Mouse (Mus musculus) hindbrain, embryonic 14.5 days (tissue): ENCODE measurements at regions not wholly inside any gene's neighbourhood (a gene's known extent, or its start where the extent isn't known, plus 50 kb on each side); places are given as distances from the start of the nearest gene placed in this dataset.
A peak's percentile ranks its signal among the peaks of the same experiment; 100 is the strongest.

ENCODE experiments used
- ATAC-seq: fragments of 200-750 bp; cut with Nextera tagmentation; 2 replicates; pipeline ENCODE4 v1.8.0; 2017; ENCODE audit warnings: moderate number of reproducible peaks, mild to moderate bottlenecking, moderate TSS enrichment, moderate library complexity; ENCODE audit not compliant: low FRiP score
- DNase-seq: peaks from one replicate; pipeline ENCODE4 v3.0.0-alpha.2; 2015; ENCODE audit warnings: low spot score
- H3K27ac ChIP-seq: fragments of 300-500 bp; sonication (generic); 2 replicates; pipeline ENCODE4 v1.5.1; 2014; ENCODE audit warnings: mild to moderate bottlenecking, moderate library complexity
- H3K27me3 ChIP-seq: fragments of 300-500 bp; sonication (generic); 2 replicates; pipeline ENCODE4 v1.6.1; 2014; ENCODE audit warnings: mild to moderate bottlenecking, low read length, mixed read lengths; ENCODE audit not compliant: control insufficient read depth, insufficient read depth
- H3K36me3 ChIP-seq: fragments of 300-500 bp; sonication (generic); replicated peaks from 2 replicates; pipeline ENCODE4 v1.6.1; 2014; ENCODE audit not compliant: control insufficient read depth, insufficient read depth
- H3K4me1 ChIP-seq: fragments of 300-500 bp; sonication (generic); replicated peaks from 2 replicates; pipeline ENCODE4 v1.6.1; 2014; ENCODE audit warnings: antibody characterized with exemption, low read length, mixed read lengths; ENCODE audit not compliant: control insufficient read depth, insufficient read depth
- H3K4me2 ChIP-seq: fragments of 300-500 bp; sonication (generic); replicated peaks from 2 replicates; pipeline ENCODE4 v1.6.1; 2014; ENCODE audit warnings: mild to moderate bottlenecking, moderate library complexity
- H3K4me3 ChIP-seq: fragments of 300-500 bp; sonication (generic); replicated peaks from 2 replicates; pipeline ENCODE4 v1.5.1; 2014; ENCODE audit warnings: mild to moderate bottlenecking, low read length
- H3K9ac ChIP-seq: fragments of 300-500 bp; sonication (generic); 2 replicates; pipeline ENCODE4 v1.6.1; 2014
- H3K9me3 ChIP-seq: fragments of 300-500 bp; sonication (generic); 2 replicates; pipeline ENCODE4 v1.6.1; 2016; ENCODE audit warnings: low read length; ENCODE audit not compliant: control insufficient read depth
- WGBS: fragments of 180-500 bp; shearing (Covaris S2); extraction: QIAGEN DNeasy Blood & Tissue Kit; methylation state at CpG from one replicate; pipeline ENCODE4 v1.1.7; 2014; 5-methylcytosine and 5-hydroxymethylcytosine counted together

- no peaks in the 10 kb centered on the region for H3K4me1 ChIP-seq
- no peak overlapping the region for H3K9ac ChIP-seq
- 74% methylated on average over 2 of the region's 2 CpGs for WGBS
- DNase-seq = no peak
- no peak for ATAC-seq
- H3K9me3 ChIP-seq = no peaks in the 10 kb centered on the region
- no peaks in the 10 kb centered on the region for H3K27me3 ChIP-seq
- H3K27ac ChIP-seq = no peak overlapping the region
- no peaks in the 10 kb centered on the region for H3K36me3 ChIP-seq
- no peak overlapping the region for H3K4me3 ChIP-seq
- no peak overlapping the region for H3K4me2 ChIP-seq
Observed at GRCm38 (mm10) chr7:130049461-130049860, 457.8 kb downstream of the Wdr11 start.

GRCm38 (mm10) chr7:130050120-130050519 is 458.5 kb downstream of the Wdr11 start:
- ATAC-seq = no peak

GRCm38 (mm10) chr7:130052376-130052775 is 460.7 kb downstream of the Wdr11 start:
- Histone ChIP-seq H3K4me2 (no peak overlapping the region), H3K27me3 (no peaks in the 10 kb centered on the region), H3K36me3 (no peaks in the 10 kb centered on the region), H3K27ac (no peak overlapping the region), H3K9ac (no peak overlapping the region), H3K4me1 (no peaks in the 10 kb centered on the region), H3K9me3 (no peaks in the 10 kb centered on the region), H3K4me3 (no peak overlapping the region)
- no peak for DNase-seq
- no peak for ATAC-seq
- 96% methylated on average over 5 of the region's 5 CpGs for WGBS

More at GRCm38 (mm10) chr7:130050120-130050519, 458.5 kb downstream of the Wdr11 start:
- no peaks in the 10 kb centered on the region for H3K27me3 ChIP-seq
- no peak for DNase-seq
- H3K36me3 ChIP-seq = no peaks in the 10 kb centered on the region
- no peak overlapping the region for H3K4me3 ChIP-seq
- WGBS = 9% methylated on average over 2 of the region's 2 CpGs
- no peak overlapping the region for H3K27ac ChIP-seq
- H3K4me1 ChIP-seq = no peaks in the 10 kb centered on the region
- H3K4me2 ChIP-seq = no peak overlapping the region
- no peak overlapping the region for H3K9ac ChIP-seq
- no peaks in the 10 kb centered on the region for H3K9me3 ChIP-seq

GRCm38 (mm10) chr7:130057708-130058107 is 462.5 kb downstream of the Ate1 start:
- no peak for DNase-seq
- Histone ChIP-seq H3K27me3 (no peaks in the 10 kb centered on the region), H3K9ac (no peak overlapping the region), H3K9me3 (no peaks in the 10 kb centered on the region), H3K4me2 (no peak overlapping the region), H3K36me3 (no peaks in the 10 kb centered on the region), H3K4me1 (no peaks in the 10 kb centered on the region), H3K27ac (no peak overlapping the region), H3K4me3 (no peak overlapping the region)
- 92% methylated on average over 6 of the region's 6 CpGs for WGBS
- ATAC-seq = no peak

GRCm38 (mm10) chr7:130058267-130058666 is 461.9 kb downstream of the Ate1 start:
- ATAC-seq (no peak), DNase-seq (no peak)
- WGBS = 74% methylated on average over 12 of the region's 12 CpGs

GRCm38 (mm10) chr7:130059684-130060607 is 460.2 kb downstream of the Ate1 start:
- 77% methylated on average over 15 of the region's 15 CpGs for WGBS
- no peaks in the 10 kb centered on the region for H3K27me3 ChIP-seq
- H3K4me2 ChIP-seq = no peak overlapping the region

More at GRCm38 (mm10) chr7:130058267-130058666, 461.9 kb downstream of the Ate1 start:
- H3K9ac ChIP-seq = no peak overlapping the region
- no peaks in the 10 kb centered on the region for H3K27me3 ChIP-seq
- no peak overlapping the region for H3K27ac ChIP-seq
- no peaks in the 10 kb centered on the region for H3K9me3 ChIP-seq
- no peak overlapping the region for H3K4me2 ChIP-seq
- H3K4me1 ChIP-seq = no peaks in the 10 kb centered on the region
- no peak overlapping the region for H3K4me3 ChIP-seq
- no peaks in the 10 kb centered on the region for H3K36me3 ChIP-seq

GRCm38 (mm10) chr7:130064500-130064899 is 455.7 kb downstream of the Ate1 start:
- H3K27me3 ChIP-seq = no peaks in the 10 kb centered on the region; the same call in 1 of the 2 replicates

More at GRCm38 (mm10) chr7:130059684-130060607, 460.2 kb downstream of the Ate1 start:
- no peaks in the 10 kb centered on the region for H3K36me3 ChIP-seq
- no peak overlapping the region for H3K27ac ChIP-seq
- no peaks in the 10 kb centered on the region for H3K9me3 ChIP-seq
- no peak for ATAC-seq
- no peak overlapping the region for H3K9ac ChIP-seq
- no peak overlapping the region for H3K4me3 ChIP-seq
- no peak for DNase-seq
- H3K4me1 ChIP-seq = no peaks in the 10 kb centered on the region

GRCm38 (mm10) chr7:130068316-130068715 is 451.9 kb downstream of the Ate1 start:
- no peak overlapping the region for H3K4me2 ChIP-seq
- 0 out of 2 replicates have a peak, but pooled peaks cover 2% of the 10 kb centered on the region for H3K4me1 ChIP-seq
- no peak for DNase-seq
- WGBS = 63% methylated on average over 3 of the region's 3 CpGs
- no peaks in the 10 kb centered on the region for H3K9me3 ChIP-seq
- no peak for ATAC-seq
- no peaks in the 10 kb centered on the region; the same call in 1 of the 2 replicates for H3K27me3 ChIP-seq
- H3K36me3 ChIP-seq = no peaks in the 10 kb centered on the region
- no peak overlapping the region for H3K9ac ChIP-seq
- no peak overlapping the region for H3K4me3 ChIP-seq
- no peak overlapping the region for H3K27ac ChIP-seq

More at GRCm38 (mm10) chr7:130064500-130064899, 455.7 kb downstream of the Ate1 start:
- Histone ChIP-seq H3K36me3 (no peaks in the 10 kb centered on the region), H3K27ac (no peak overlapping the region), H3K4me3 (no peak overlapping the region), H3K4me2 (no peak overlapping the region), H3K9ac (no peak overlapping the region), H3K9me3 (no peaks in the 10 kb centered on the region), H3K4me1 (no peaks in the 10 kb centered on the region)
- 52% methylated on average over 7 of the region's 7 CpGs for WGBS
- no peak for ATAC-seq
- no peak for DNase-seq

- Histone ChIP-seq H3K4me1 (peaks cover 11% of the 10 kb centered on the region; the same call in 1 of the 2 replicates), H3K9ac (no peak overlapping the region), H3K36me3 (no peaks in the 10 kb centered on the region), H3K9me3 (no peaks in the 10 kb centered on the region), H3K4me3 (no peak overlapping the region; the same call in 1 of the 2 replicates), H3K27ac (no peak overlapping the region), H3K27me3 (peaks cover 4% of the 10 kb centered on the region; the same call in 1 of the 2 replicates), H3K4me2 (peak overlapping the region; percentile 53)
- DNase-seq (no peak), ATAC-seq (no peak)
- 56% methylated on average over 11 of the region's 11 CpGs for WGBS
Observed at GRCm38 (mm10) chr7:130073388-130073787, 446.8 kb downstream of the Ate1 start.
